In the genomic region with DNA sequence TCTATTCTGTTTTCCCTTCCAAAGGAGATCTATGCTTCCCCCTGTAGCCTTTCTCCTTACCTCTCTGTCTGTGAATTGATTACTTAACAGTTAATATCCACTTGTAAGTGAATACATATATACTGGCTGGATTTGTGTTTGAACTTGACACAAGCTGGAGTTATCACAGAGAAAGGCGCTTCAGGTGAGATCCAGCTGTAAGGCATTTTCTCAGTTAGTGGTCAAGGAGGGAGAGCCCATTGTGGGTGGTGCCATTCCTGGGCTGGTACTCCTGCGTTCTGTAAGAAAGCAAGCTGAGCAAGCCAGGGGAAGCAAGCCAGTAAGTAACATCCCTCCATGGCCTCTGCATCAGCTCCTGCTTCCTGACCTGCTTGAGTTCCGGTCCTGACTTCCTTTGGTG, we compare ENCODE assay signal across 2 mouse cellular contexts. TPM values are rescaled to one million over a fixed set of nuclear protein-coding genes. Genes with fewer than 3 reads are reported as not detected.
DNase-seq lines count a peak whose midpoint lies in the region.
"Not testable (repeated sequence)": the region's sequence is repeated elsewhere in the genome, so short reads cannot be mapped to it uniquely, and the experiment has no call there.

No protein-coding gene starts in this region.

- not testable (repeated sequence) for H3K4me1 ChIP-seq in heart, embryonic 10.5 days

- not testable (repeated sequence) for H3K9me3 ChIP-seq in heart, embryonic 10.5 days

- not testable (repeated sequence) for H3K27me3 ChIP-seq in heart, embryonic 10.5 days (ENCODE audit: insufficient read depth, poor library complexity, severe bottlenecking)

- peak; percentile 75 for DNase-seq in heart, adult 11 months
- peak; percentile 67 for DNase-seq in heart, embryonic 10.5 days (ENCODE audit: low spot score)

- not testable (repeated sequence) for H3K4me3 ChIP-seq in heart, embryonic 10.5 days

- H3K36me3 ChIP-seq in heart, embryonic 10.5 days = peaks cover 38% of the 10 kb centered on the region

- 82% methylated on average over 3 of the region's 3 CpGs for WGBS in heart, embryonic 10.5 days

- H3K27ac ChIP-seq in heart, embryonic 10.5 days = not testable (repeated sequence)

RNA-seq across cellular contexts. Expression of a gene that starts 6.0 kb away (rescaled TPM):
- polyA plus RNA-seq in heart, embryonic 10.5 days (2016; fragmentation: Nextera tagmentation; extraction: Ambion mirVana) = 8.9 and 9.6 TPM in 2 replicates
